Mouse (Mus musculus) heart, postnatal 0 days (tissue): ENCODE data around the gene Stra6l. TPM values are rescaled to one million over a fixed set of nuclear protein-coding genes. Genes with fewer than 3 reads are reported as not detected.
A peak's percentile ranks its signal among the peaks of the same experiment; 100 is the strongest.

Source experiments
- ATAC-seq: fragments of 200-750 bp; cut with Nextera tagmentation; 2 replicates; pipeline ENCODE4 v1.8.0; 2017; ENCODE audit warnings: low read depth, moderate number of reproducible peaks, moderate library complexity; ENCODE audit not compliant: insufficient read depth
- DNase-seq: peaks from one replicate; pipeline ENCODE4 v3.0.0-alpha.2; 2016; ENCODE audit warnings: low spot score
- H3K27ac ChIP-seq: fragments of 300-500 bp; sonication (generic); 2 replicates; pipeline ENCODE4 v1.5.1; 2014; ENCODE audit warnings: low read depth, mild to moderate bottlenecking
- H3K27me3 ChIP-seq: fragments of 300-500 bp; sonication (generic); 2 replicates; pipeline ENCODE4 v1.6.1; 2014; ENCODE audit warnings: low read length, mixed read lengths; ENCODE audit not compliant: control insufficient read depth, insufficient read depth
- H3K36me3 ChIP-seq: fragments of 300-500 bp; sonication (generic); replicated peaks from 2 replicates; pipeline ENCODE4 v1.6.1; 2014; ENCODE audit warnings: low read length, mixed read lengths; ENCODE audit not compliant: control insufficient read depth, insufficient read depth
- H3K4me1 ChIP-seq: fragments of 300-500 bp; sonication (generic); 2 replicates; pipeline ENCODE4 v1.6.1; 2014; ENCODE audit warnings: antibody characterized with exemption; ENCODE audit not compliant: control insufficient read depth, insufficient read depth
- H3K4me2 ChIP-seq: fragments of 300-500 bp; sonication (generic); 2 replicates; pipeline ENCODE4 v1.6.1; 2014; ENCODE audit warnings: low read depth, mild to moderate bottlenecking, low read length, moderate library complexity
- H3K4me3 ChIP-seq: fragments of 300-500 bp; sonication (generic); 2 replicates; pipeline ENCODE4 v1.5.1; 2014; ENCODE audit warnings: low read depth, low read length
- H3K9ac ChIP-seq: fragments of 300-500 bp; sonication (generic); replicated peaks from 2 replicates; pipeline ENCODE4 v1.6.1; 2014; ENCODE audit warnings: low read depth, low read length, mixed read lengths
- H3K9me3 ChIP-seq: fragments of 300-500 bp; sonication (generic); replicated peaks from 2 replicates; pipeline ENCODE4 v1.6.1; 2016; ENCODE audit warnings: low read length; ENCODE audit not compliant: control insufficient read depth
- CTCF ChIP-seq: IDR thresholded peaks from 2 replicates; pipeline ENCODE4 v1.5.1; 2016; ENCODE audit warnings: antibody characterized with exemption, control low read depth, low read depth
- EP300 ChIP-seq: IDR thresholded peaks from 2 replicates; pipeline ENCODE4 v1.6.1; 2016; ENCODE audit warnings: antibody characterized with exemption, low read depth
- WGBS: fragments of 180-500 bp; shearing (Covaris S2); extraction: QIAGEN DNeasy Blood & Tissue Kit; methylation state at CpG from one replicate; pipeline ENCODE4 v1.1.7; 2014; 5-methylcytosine and 5-hydroxymethylcytosine counted together
- polyA plus RNA-seq: library from polyadenylated mRNA; unstranded; fragments of >200 nt; fragmentation: Nextera tagmentation; extraction: Ambion mirVana; gene quantifications from 2 replicates; pipeline ENCODE4 v1.2.1, GENCODE M21; 2015
- total RNA-seq: library from RNA; depleted of rRNA; stranded (reverse); fragments of >200 nt; gene quantifications from 2 replicates; pipeline ENCODE4 v1.2.3, GENCODE M21; 2014; ENCODE audit warnings: low replicate concordance

The Stra6l gene
- total and polyA plus RNA-seq, 2 experiments from 2014 or later, result 0.12 TPM; not detected in 1

DNA sequence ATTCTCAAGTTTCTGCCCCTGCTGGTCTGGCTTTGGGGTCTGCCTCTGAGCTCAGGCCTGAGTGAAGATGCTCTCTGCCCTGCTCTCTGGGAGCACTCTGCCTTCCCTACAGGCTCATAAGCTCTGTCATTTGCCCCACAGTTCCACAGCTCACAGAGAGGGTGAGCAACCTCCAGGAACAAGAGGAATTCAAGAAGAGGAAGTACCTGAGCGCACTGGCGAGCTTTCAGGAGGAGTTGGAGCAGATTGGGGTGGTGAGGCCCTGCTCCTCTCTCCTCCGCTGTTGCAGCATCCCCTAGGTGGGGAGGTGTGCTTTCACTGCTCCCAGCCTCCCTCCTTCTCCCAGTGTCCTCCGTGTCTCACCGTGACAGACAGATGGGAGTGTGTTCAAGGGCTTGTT is 49.9 kb downstream of the Stra6l start:
- TF ChIP-seq CTCF (no peak), EP300 (no peak)

DNA sequence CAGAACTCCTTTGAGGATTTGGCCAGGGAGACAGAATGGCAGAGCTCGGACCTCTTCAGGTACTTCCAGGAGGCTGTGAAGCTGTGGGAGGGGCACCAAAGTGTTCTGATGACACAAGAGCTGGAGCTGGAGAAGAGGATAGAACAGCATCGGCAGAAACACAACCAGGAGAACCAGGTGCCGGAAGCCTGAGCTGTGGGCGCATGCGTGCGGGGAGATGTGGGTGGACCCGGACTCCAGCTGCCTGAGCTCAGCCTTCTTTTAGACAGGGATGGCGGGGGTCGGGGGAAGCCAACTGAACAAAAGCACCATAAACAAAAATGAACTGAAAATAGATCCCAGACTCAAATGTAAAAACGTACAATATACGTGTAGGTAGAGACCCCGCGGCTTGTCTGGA is 60.8 kb downstream of the Stra6l start:
- Histone ChIP-seq H3K4me1 (no peaks in the 10 kb centered on the region), H3K27ac (no peak overlapping the region), H3K4me3 (no peak overlapping the region), H3K4me2 (no peak overlapping the region), H3K9ac (no peak overlapping the region), H3K36me3 (no peaks in the 10 kb centered on the region), H3K27me3 (no peaks in the 10 kb centered on the region), H3K9me3 (no peaks in the 10 kb centered on the region)
- ATAC-seq, result no peak
- no peak for DNase-seq
- TF ChIP-seq CTCF (no peak), EP300 (no peak)
- WGBS, result 85% methylated on average over 13 of the region's 13 CpGs

More for the DNA sequence above, 49.9 kb downstream of the Stra6l start:
- Histone ChIP-seq H3K4me3 (no peak overlapping the region), H3K9me3 (no peaks in the 10 kb centered on the region), H3K36me3 (no peaks in the 10 kb centered on the region), H3K27me3 (no peaks in the 10 kb centered on the region), H3K9ac (no peak overlapping the region), H3K4me2 (no peak overlapping the region), H3K4me1 (no peaks in the 10 kb centered on the region), H3K27ac (no peak overlapping the region)
- 53% methylated on average over 5 of the region's 5 CpGs for WGBS
- DNase-seq (no peak), ATAC-seq (no peak)

DNA sequence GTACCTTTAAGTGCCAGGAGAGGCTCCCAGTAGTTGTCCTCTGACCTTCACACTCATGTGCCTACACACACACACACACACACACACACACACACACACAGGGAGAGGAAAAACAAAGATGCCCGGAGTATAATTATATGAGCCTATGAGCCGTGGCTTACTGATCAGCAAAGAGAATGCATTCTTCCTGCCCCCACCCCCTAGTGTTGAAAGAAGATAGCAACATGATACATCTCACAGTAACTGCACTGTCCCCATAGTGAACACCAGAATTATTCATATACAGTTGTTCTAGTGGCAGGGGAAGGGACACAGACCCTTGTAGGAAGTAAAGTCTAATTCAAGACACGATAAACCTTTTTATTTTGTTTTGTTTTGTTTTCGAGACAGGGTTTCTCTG is 61.5 kb downstream of the Stra6l start:
- Histone ChIP-seq H3K27me3 (no peaks in the 10 kb centered on the region), H3K4me2 (no peak overlapping the region), H3K9ac (no peak overlapping the region), H3K36me3 (no peaks in the 10 kb centered on the region), H3K4me1 (no peaks in the 10 kb centered on the region), H3K4me3 (no peak overlapping the region), H3K27ac (no peak overlapping the region), H3K9me3 (no peaks in the 10 kb centered on the region)
- no peak for DNase-seq
- ATAC-seq, result no peak
- WGBS, result 55% methylated on average over 4 of the region's 4 CpGs
- TF ChIP-seq CTCF (no peak), EP300 (no peak)

- no peak overlapping the region for H3K9ac ChIP-seq
- WGBS, result 61% methylated on average over 5 of the region's 5 CpGs
Measured at GRCm38 (mm10) chr4:45911256-45911655, 62.8 kb downstream of the Stra6l start.

DNA sequence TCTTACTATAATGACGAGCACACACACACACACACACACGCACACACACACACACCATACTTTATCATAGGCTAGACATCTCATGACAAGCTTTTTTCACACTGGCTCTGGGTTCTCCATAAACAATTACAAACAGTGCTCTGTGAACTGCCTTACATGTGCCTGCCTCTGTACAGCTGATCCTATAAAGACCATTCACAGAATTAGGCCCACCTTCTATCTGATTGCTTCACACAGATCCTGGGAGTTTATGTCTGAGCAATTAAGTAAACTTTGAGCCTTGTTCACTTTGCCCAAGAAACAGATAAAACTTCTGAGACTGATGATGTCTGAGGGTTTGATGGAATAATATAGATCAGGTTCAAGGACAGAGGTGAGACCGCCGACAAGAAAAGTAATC is 63.4 kb downstream of the Stra6l start:
- Histone ChIP-seq H3K9me3 (no peaks in the 10 kb centered on the region), H3K4me1 (no peaks in the 10 kb centered on the region), H3K27me3 (no peaks in the 10 kb centered on the region), H3K36me3 (no peaks in the 10 kb centered on the region), H3K27ac (no peak overlapping the region), H3K4me3 (no peak overlapping the region), H3K9ac (no peak overlapping the region), H3K4me2 (no peak overlapping the region)
- 88% methylated on average over 4 of the region's 4 CpGs for WGBS
- ATAC-seq (no peak), DNase-seq (no peak)
- TF ChIP-seq EP300 (no peak), CTCF (no peak)

More at GRCm38 (mm10) chr4:45911256-45911655, 62.8 kb downstream of the Stra6l start:
- TF ChIP-seq EP300 (no peak), CTCF (no peak)
- ATAC-seq, result no peak
- H3K4me1 ChIP-seq, result no peaks in the 10 kb centered on the region
- no peak for DNase-seq
- H3K27ac ChIP-seq, result no peak overlapping the region
- H3K27me3 ChIP-seq, result no peaks in the 10 kb centered on the region
- H3K4me2 ChIP-seq, result no peak overlapping the region
- no peaks in the 10 kb centered on the region for H3K9me3 ChIP-seq
- no peak overlapping the region for H3K4me3 ChIP-seq
- no peaks in the 10 kb centered on the region for H3K36me3 ChIP-seq

GRCm38 (mm10) chr4:45917091-45917490 is 68.6 kb downstream of the Stra6l start:
- WGBS, result 38% methylated on average over 7 of the region's 7 CpGs
- H3K4me3 ChIP-seq, result no peak overlapping the region
- H3K27me3 ChIP-seq, result no peaks in the 10 kb centered on the region
- H3K9me3 ChIP-seq, result no peaks in the 10 kb centered on the region
- no peak overlapping the region for H3K9ac ChIP-seq
- ATAC-seq, result no peak
- DNase-seq, result peak; percentile 8
- H3K4me1 ChIP-seq, result no peaks in the 10 kb centered on the region
- H3K27ac ChIP-seq, result no peak overlapping the region
- no peaks in the 10 kb centered on the region for H3K36me3 ChIP-seq
- no peak overlapping the region for H3K4me2 ChIP-seq
- no peak for TF ChIP-seq CTCF
- no peak for TF ChIP-seq EP300
